Mouse (Mus musculus) urinary bladder, postnatal 4 days (tissue): ENCODE measurements at regions not wholly inside any gene's neighbourhood (a gene's known extent, or its start where the extent isn't known, plus 50 kb on each side); places are given as distances from the start of the nearest gene placed in this dataset.

Experiments used
- DNase-seq, 2 experiments: peaks; one replicate each; pipeline ENCODE4 v3.0.0; 2021 to 2022; ENCODE audit warnings: low spot score in 2 of 2

DNA sequence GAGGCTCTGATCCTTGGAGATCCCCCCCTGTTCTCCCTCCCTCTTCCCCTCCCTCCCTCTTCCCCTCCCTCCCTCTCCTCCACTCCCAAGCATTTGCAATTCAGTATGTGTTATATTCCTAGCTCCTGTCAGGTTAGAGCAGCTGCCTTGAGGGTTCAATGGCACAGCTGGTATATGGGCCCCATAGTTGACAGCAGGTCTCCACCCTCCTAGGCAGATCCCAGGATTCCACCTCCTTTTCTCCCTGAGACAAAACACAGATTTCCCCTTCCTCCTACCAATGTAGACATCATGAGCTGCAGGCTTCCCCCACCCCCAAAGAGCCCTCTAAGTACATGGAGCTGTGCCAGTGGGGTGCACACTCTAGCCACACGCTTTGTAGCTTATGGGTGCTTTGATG lies 137.8 kb downstream of the Unc5cl start:
- no peak for DNase-seq

DNA sequence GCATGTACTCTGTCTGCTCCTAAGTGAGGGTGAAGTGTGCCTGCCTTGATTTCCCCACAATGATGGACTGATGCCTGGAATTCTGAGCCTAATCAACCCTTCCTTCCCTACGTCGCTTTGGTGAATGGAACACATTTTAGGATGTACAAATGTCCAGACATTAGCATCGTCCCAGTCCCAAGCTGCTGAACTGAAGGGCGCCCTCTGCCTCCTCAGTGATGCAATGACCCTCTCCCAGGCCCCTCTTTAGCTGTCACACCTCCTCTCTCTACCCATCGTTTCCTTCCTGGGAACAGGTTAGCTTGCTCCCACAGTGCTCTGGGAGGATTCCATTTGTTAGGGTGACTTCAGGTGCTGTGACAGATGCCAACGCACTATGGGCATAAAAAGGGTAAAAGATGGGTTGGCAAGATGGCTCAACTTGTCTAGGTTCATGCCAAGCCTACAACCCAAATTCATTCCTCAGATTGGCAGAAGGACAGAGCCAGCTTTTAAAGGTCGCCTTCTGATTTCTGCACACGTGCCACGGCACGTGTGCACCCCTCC lies 140.8 kb downstream of the Unc5cl start:
- DNase-seq: no peak

DNA sequence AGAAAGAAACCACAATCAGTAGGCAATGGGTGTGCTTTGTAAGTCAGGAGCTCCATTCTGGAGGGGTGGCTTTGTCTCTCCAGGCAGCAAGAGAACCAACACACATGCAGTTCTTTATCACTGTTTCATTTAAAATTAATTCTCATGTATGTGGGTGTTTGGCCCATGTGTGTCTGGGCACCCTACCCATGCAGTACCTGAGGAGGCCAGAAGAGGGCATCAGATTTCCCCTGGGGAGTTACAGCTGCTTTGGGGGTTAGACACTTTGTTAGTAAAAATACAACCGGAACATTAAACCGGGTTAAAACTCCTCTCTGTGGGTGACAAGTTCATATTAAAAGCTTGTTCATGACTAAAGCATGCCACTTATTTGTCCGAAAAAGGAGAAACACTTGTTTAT lies 141.7 kb downstream of the Unc5cl start:
- DNase-seq: no peak

DNA sequence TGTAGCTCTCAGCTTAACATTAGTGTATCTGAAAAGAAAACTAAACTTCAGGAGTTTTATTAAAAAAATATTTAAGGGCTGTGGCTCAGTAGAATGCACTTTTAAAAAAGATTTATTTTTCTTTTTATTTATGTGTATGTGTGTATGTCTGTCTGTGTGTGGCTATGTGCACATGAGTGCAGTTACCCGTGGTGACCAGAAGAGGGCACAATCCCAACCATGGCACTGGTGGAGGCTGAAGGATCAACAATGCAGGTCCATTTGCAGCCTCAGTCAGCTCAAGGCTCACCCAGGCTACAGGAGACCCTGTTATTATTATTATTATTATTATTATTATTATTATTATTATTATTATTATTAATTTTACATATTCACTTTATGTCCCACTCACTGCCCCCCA lies 142.6 kb downstream of the Unc5cl start:
- no peak for DNase-seq

DNA sequence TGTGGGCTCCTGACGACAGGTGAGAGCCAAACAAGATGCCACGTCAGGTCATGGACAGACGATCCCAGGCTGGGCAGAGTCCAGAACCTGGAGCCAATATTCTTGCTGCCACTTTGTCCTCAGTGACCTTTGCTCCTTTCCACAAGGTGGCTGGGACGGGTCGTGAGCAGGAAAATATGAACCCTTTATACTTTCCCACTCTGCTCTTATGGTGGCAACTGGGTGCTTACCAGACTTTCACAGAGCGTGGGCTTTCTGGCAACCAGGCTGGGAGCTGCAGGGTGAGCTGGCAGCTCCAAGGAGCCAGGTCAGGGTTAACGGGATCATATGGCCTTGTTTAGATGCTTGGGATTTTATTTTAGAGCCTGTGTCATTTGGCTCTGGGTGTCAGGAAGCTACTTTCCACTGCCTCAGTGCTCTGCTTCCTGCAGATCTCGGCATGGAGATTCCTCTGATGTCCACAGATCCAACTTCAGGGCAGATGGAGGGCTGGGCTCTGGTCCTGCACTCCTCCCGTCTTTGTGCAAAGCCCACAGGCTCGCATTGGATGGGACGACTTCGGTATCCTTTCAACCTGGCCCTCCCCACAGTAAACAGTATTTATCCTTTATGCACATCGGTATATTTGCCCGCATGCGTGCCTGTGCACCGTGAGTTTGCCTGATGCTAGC lies 143.9 kb downstream of the Unc5cl start:
- DNase-seq: no peak

DNA sequence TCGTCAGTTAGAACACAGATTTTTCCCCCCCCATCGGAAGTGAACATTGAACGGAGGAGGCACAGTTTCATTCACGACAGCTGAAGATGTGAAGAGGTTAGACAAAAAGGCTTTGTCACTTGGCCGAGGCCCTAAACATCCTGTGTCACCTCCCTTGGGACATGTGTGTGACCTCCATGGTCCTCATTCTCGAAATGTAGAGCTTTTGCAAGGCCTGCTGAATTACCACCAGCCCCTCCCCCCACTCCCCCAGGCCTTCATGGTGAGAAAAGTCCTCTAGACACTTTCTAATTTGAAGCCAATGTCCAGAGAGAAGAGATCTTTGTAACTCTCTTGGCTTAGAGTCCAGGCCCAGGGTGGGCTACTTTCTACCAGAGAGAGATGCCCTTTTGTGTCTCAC lies 145.5 kb downstream of the Unc5cl start:
- DNase-seq: no peak

DNA sequence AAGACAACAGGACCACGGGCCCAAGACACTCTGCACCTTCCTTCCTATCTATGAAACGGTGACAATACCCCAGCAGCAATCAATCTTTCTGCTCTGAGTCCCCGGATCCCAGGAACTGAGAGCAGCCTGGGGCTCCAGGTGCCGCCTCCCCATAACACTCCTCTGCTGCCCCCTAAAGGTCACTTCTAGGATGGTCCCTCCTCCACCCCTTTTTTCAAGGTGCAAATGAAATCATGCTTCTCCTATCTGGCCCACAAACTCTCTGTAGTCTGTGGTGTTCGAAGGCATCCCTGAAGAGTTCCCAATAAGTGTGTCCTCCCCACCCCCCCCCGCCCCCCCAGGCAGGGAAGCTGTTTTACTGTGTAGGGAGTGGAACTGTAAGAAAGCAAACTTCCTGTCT lies 147.9 kb downstream of the Unc5cl start:
- DNase-seq: no peak

DNA sequence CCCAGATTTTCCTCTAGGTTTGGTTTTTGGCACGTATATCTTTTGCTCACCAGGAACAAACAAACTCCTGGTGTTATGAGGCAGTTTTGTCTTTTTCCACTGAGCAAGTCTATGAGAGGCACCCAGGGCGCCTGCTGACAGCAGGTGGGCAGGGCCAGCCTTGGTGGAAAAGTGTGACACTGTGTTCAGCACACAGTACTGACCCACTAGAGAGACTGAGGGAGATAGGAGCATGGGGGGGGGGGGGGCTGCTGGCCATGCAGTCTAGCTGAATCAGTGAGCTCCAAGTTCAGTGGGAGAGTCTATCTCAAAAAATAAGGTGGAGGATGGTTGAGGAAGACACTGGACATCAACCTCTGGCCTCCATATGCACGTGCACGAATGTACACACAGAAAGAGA lies 152.1 kb downstream of the Unc5cl start:
- DNase-seq: no peak

DNA sequence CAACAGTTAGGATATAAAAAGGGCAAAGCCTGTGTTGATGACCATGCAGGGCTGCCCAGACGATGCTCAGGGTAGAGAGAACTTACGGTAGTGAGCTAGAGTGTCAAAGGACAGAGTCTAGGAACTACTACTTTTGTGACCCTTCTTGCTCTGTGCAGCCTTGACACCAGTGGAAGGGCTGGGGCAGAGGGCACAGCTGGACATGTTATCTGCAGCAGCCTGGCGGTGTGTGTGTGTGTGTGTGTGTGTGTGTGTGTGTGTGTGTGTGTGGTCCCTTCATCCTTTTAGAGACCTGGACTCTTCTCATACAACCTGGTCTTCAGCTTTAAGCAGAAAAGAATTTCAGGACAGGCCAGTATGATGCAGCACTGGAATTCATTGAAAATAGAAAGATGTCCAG lies 153.6 kb downstream of the Unc5cl start:
- DNase-seq: no peak

DNA sequence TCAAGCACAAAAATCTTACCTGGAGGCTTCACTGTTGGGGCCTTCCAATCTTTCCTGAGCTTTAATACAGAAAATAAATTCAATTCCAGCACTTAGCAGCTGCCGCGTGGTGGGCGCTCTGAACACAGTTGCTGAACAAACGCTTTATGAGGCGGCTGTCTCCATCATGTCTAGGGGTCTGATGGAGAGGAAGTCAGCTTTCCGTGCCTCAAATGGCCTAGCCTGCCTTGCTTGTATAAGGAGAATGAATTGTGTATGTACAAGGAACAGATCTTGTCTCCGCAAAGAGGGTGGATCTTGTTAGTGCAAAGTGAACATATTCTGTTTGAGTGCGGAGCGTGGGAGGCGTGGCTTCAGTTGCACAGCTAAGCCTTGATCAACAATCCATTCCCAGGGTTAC lies 155.4 kb downstream of the Unc5cl start:
- no peak for DNase-seq

DNA sequence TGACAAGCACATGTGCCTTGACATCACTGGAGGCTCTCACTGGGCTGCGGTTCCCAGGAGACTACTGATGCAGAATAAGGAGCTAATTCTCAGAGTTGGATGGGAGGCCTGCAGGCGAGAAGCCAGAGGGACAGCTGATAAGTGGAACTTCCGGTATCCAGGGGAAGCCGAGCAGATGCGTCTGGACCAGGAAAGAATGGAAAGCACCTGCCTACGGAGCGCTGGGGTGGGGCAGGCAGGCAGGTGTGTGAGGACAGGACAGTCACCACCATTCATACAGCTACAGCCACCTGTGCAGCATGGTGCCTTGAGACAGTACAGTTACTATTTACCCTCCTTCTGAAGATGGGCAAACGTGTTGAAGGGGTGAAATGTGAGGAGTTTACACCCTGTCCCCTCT lies 156.1 kb downstream of the Unc5cl start:
- DNase-seq: no peak

DNA sequence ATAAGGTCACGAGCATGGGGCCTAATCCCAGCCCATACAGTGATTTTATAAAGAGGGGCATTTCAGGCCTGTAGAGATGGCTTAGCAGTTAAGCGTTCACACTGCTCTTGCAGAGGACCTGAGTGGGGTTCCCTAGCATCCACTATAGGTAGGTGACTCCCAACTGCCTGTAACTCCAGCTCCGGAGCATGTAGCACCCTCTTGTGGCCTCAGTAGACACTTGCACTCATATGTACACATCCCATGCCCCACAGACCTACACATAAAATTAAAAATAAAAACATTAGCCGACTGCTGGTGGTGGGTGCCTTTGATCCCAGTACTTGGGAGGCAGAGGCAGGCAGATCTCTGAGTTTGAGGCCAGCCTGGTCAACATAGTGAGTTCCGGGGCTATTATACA lies 158.8 kb downstream of the Unc5cl start:
- DNase-seq: no peak

DNA sequence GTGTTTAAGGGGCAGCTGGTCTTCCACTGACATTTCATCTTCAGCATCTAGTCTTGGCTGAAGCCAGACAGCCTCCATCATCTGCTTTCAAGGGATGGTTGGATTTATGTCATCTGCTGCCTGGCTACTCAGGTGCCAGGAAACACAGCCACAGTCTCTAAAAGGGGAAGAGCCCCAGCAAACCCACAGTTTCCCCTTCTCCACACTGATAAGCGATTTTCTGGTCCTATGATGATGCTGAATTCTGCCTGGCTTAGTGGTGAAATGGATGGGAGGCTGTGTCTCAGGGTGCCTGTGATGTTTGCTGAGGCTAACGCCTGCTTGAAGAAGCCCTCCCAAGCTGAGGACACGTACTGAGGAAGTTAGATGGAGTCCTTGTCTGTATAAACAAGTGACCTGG lies 160.5 kb downstream of the Unc5cl start:
- no peak for DNase-seq

DNA sequence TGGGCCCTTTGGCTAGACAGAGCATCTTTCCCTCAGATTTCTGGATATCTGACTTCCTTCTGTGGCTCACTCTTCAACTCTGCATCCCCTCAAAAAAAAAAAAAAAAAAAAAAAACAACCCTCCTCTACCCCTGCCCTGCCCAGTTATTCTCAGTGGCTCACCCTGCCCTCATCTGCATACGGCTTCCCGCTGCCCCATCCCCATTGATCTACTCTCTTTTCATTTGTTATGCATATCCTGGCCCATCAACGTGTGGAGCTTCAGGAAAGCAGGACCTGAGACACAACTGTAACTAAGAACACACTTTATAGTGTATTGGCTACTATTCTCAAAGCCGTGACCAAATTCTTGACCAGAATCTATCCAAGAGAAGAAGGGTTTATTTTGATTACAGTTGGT lies 161.5 kb downstream of the Unc5cl start:
- DNase-seq: no peak

DNA sequence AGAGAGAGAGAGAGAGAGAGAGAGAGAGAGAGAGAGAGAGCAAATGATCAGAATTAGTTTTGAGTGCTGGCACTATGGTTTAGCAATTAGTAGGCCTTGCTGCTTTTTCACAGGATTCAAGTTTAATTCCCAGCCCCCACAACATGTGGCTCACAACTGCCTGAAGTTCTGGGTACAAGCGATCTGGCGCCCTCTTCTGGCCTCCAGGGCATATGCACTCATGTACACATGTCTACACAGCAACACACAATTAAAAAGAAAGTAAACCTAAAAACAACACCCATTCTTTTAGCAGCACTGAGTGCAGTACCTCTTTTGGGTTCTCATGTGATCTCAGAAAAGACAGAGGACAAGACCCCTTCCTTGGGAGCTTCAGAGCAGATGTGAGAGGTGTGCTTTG lies 166.2 kb downstream of the Unc5cl start:
- no peak for DNase-seq

DNA sequence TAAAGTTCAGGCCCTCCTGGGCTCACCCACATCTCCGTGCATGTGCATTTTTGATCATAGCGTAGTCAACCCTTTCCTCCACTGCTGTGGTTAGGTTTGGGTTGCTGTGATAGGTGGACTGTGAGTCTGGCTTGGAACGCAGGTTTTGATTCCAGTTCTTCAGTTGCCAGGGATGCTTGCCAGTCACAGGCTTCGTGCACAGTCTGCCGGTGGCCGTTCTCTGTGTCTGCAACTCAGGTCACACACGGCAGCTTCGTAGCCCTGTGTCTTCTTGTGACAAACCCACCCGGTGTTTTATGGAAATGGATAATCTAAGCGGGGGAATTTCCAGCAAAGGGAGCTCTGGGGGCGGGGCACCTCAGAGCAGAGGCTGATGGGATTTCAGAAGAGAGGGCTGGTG lies 167.0 kb downstream of the Unc5cl start:
- DNase-seq: no peak

DNA sequence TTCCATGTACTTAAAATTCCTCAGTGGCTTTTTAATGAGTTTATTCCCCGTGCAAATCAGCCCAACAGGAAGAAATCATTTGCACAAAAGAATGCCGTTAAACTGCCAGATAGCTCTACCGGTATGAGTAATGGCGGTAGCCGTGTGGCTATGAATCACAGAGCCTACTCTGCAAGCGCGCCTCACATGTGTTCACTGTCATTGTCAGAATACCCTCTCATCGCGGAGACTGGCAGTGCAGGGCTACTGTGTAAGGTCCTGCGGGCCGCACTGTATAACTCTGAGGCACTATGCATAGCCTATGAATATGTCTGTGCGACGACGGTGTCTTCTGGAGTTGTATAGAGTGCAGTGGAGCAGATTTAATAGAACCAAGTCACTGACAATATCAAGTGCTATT lies 170.2 kb downstream of the Unc5cl start:
- no peak for DNase-seq

DNA sequence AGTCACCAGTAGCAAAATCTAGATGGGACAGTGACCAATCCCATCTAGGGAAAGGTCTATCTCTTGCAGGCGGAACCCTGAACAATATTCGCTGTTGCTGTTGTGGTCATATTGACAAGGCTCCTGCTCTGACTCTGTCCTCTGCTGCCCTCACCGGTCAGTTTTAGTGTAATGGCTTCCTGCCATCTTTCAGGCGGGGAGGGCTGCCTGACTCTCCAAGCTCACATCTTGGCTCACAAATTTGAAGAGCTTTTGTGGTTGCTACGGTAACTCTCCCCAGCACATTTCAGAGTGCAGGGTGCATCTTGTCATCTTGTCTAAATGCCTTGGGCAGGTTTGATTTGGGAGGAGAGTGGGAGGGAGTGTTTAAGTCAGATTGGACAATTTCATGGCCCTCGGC lies 171.3 kb downstream of the Unc5cl start:
- DNase-seq: no peak

DNA sequence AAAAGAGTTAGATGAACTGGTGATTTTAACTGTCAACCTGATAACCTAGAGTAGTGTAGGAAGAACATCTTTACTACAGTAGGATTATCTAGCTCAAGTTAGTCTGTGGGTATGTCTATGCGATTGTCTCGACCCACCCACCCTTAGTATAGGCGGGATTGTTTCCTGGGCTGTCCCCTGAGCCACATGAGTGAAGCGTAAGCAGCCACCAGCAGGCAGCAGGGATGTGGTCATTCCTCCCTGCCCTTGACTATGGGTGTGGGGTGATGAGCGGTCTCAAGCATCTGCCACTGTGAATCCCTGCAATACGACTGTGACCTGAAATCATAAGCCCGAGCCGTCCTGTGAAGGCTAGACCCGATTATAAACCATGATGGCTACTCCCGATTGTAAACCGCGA lies 184.9 kb downstream of the Unc5cl start:
- peak in 1 of 2 experiments; percentile 43 for DNase-seq

DNA sequence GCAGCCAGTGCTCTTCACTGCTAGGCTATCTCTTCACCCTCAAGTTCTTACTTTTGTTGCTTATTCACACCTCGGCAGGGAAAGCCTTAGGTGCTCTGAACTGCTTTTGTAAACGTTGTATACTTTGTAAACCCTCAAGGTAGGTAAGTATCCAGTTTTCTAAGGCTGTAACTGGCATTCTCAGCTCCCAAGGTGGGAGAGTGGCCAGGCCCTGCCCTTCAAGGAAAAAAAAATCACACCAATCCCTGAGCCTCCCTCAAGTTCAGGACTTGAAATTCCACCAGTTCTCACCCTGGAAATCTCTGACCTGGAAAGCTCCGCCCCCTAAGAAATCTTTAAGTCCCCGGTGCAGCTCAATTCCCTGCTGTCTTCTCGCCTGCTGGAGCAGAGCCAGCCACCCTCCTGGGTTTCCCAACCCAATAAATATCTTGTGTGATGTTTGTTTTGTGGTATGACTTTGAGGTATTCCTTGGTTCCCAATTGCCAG lies 188.9 kb downstream of the Unc5cl start:
- peak; percentile 1 to 49 for DNase-seq

DNA sequence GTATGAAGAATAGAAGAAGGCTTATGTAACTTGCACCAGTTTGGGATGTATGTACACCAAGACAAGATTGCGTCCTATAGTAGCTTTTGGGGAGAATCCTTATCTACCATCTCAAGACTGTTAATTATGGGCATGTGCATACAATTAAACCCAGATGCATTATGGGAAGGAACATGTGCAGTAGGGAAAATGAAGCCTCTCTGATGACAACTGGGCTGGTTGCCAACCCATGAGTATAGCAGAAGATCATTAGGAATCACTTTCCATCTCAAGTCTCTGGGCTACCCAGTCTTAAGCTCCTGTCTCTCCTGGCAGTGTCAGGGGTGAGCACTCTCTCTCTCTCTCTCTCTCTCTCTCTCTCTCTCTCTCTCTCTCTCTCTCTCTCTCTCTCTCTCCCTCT lies 190.4 kb downstream of the Unc5cl start:
- peak in 1 of 2 experiments; percentile 7 for DNase-seq

DNA sequence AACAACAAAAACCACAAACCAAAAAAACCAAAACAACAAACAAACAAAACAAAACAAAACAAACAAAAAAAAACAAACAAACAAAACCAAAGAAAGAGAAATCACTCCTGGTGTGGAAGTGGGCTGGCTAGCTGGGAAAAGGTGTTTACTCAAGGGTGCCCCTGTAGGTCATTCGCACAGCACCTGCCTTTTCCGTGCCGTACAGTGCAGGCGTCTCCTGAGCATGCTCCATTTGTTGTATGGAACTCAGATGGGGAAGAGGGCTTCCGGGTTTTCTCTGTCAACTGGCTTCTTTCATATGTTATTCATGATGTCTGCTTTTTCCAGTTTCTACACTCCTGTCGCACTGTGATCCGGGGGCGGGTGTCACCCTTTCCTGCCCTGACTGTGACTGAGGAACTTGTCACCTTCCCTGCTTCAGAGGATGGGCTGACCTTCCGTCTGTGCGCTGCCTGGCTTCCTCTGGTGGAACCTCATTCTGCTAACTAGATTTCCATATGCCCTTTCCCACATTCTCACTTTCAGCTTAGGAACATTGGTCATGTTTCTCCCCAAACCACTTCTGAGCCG lies 192.0 kb downstream of the Unc5cl start:
- DNase-seq: peak in 1 of 2 experiments; percentile 58

DNA sequence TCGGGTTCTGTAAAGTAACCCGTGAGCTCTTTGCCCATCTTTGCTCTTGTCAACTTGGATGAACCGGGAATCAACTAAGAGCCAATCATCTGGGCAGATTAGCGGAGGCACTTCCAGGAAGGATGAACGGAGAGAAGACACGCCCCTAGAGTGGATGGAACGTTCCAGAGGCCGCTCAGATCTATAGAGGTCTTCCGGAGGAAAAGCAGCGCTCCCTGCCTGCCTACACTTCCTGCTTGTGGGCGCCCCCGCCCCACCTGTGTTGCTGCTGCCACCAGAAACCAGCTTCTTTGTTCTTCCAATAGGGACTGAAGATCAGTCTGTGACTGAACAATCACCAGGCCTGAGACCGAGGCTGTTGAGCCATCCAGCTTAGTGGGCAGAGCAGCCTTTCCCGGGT lies 192.7 kb downstream of the Unc5cl start:
- DNase-seq: peak in 1 of 2 experiments; percentile 45

DNA sequence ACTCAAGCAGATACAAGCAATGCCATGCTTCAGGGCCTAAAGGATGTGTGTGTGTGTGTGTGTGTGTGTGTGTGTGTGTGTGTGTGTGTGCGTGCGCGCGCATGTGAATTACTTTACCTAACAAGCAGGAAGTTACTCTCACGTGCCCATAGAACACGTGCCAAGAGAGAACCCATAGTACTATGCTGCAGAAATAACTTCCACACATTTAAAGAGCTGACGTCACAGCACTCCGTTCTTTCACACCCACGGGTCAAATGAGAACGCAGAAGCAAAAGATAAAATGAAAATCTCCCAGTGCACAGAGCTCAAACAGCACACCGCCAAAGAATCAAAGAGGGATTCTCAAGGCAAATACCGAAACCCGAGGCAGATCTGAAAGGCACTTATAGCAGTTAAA lies 195.9 kb downstream of the Unc5cl start:
- DNase-seq: peak in 1 of 2 experiments; percentile 8
